Mouse (Mus musculus) E14TG2a.4 (cell line): Measurements from ENCODE around the gene Xrcc1.

Experiments used
- CTCF ChIP-seq: conservative IDR thresholded peaks from 2 replicates; pipeline ENCODE4 v1.5.1; 2014; ENCODE audit warnings: low read length
- NANOG ChIP-seq: IDR thresholded peaks from 2 replicates; pipeline ENCODE4 v1.6.1; 2014; ENCODE audit warnings: borderline replicate concordance, low read length, mixed read lengths
- POU5F1 ChIP-seq: IDR thresholded peaks from 2 replicates; pipeline ENCODE4 v1.6.1; 2014; ENCODE audit warnings: low read length, borderline replicate concordance

GRCm38 (mm10) chr7:24577811-24578210, 31.7 kb downstream of the Xrcc1 start:
- TF ChIP-seq CTCF (no peak), POU5F1 (no peak), NANOG (no peak)
